Mouse (Mus musculus) yolk sac, embryonic 10.5 days (tissue): ENCODE results near the gene Slit1.

Source experiments
- DNase-seq: peaks from one replicate; pipeline ENCODE4 v3.0.0-alpha.2; 2017; ENCODE audit warnings: low spot score

Gene Slit1

DNA sequence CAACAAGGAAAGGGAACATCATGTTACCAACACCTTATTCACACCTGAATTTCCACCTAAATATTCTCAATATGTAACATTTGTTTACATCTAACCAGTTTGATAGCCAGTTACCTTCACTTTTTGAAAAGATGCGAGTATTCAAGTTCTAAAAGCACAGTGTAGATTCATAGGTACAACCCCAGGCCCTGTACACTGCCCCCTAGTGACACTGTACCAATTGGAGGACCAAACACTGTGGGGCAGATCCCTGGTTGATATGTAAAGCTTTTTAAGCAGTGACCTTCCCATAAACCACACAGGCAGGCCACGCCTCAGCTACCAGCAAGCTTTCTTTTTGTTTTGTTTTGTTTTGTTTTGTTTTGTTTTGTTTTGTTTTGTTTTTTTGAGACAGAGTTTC lies 57.3 kb downstream of the Slit1 start:
- DNase-seq = no peak

DNA sequence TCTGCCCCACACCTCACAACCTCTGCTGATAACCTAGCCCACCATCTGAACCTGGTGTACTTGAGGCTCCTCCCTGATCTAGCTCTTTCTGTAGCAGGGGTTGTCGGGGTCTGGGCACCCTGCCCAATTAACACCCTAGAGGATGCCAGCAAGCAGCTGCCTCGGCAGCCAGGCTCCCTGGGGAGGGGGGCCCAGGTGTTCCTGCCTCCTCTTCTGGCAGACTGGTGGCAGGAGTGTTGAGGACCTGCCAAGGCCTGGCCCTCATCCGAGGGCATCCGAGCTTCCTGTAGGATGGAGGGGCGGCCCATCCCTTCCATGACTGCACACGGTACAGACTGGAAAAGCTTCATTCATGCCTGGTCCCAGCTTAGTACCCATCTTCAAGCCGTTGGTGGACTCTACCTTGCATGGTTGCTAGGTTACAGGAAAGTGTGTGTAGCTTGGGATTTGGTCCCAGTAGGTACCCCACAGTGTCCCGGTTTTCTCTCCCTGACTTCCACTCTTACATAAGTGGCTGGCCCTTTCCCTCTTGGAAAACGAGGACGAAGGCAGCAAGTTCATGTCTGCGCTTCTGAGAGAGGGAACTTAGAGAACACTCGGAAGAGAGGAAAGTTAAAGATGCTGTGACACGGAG lies 57.9 kb downstream of the Slit1 start:
- DNase-seq = no peak

DNA sequence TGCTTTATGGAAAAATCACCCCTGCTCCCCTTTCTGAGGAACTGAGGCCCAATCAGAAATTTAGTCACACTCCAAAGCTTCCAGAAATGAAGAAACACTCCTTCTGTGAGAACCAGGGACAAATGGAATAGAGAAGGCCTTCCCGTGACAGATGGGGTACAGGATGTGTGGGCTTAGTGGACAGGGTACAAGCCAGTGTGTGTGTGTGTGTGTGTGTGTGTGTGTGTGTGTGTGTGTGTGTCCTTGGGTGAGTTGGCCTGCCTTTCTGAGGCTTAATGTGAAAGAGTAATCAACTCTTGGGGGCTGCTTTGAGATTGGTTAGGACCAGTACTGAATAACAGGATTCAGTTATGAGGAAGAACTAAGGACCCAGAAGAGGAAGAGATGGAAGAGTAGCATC lies 58.6 kb downstream of the Slit1 start:
- no peak for DNase-seq

DNA sequence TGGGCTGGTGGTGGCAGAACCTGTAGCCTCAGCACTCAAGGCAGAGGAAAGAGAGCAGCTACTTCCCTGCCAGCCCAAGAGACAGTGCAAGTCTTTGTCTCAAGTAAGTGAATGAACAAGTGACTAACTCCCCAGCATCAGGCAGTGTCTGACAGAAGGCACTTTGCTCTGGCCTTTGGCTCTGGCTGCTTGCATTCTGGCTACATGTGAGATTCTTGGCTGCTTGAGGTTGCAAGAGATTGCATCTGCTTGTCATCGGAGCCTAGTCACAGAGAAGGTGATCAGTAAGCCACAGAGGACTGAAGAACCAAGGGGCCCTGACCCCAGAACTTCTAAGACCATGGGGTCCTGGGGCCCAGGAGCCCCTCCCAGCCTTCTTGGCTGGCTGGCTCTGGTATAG lies 59.5 kb downstream of the Slit1 start:
- no peak for DNase-seq

DNA sequence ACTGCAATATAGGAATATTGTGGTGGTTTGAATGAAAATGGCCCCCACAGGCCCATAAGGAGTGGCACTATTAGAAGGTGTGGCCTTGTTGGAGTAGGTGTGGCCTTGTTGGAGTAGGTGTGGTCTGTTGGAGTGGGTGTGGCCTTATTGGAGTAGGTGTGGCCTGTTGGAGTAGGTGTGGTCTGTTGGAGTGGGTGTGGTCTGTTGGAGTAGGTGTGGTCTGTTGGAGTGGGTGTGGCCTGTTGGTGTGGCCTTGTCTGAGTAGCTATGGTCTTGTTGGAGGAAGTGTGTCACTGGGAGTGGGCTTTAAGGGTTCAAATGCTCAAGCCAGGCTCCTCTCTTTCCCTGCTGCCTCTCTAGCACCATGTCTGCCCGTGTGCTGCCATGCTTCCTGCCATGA lies 63.2 kb downstream of the Slit1 start:
- DNase-seq = no peak

DNA sequence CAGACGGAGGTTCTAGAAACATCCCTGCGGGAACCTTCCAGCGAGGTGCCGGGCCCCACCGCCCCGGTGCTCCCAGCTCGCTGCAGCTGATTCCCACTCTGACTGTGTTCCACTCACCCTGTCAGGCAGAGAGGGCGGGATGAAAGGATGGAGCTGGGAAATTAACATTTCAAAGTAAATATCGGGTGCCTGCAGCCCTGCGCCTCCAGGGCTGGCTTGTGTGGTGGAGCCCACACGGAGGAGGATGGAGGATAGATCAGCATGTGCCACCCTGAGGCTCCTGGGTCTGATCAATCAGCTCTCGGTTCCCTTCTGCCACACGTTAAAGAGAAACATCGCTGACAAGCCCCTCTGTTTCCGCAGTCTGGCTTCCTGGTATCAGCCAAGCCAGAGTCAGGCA lies 64.4 kb downstream of the Slit1 start:
- no peak for DNase-seq

DNA sequence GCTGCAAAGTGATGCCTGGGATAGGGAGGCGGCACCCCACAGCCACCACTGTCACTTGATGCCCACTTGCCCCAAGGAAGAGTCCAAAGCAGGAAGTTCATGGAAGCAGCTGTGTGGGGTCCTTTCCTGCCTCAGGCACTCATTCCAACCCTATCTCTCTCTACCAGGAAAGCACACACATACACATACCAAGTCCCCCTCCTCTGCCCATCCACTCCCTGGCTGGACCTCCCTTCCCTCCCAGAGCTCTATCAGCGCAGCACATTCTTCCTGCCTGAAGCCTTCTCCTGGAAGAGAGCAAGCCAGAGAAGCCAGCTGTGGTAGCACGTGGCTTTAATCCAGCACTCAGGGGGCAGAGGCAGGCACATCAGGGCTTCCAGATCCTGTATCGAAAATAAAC lies 65.9 kb downstream of the Slit1 start:
- no peak for DNase-seq

DNA sequence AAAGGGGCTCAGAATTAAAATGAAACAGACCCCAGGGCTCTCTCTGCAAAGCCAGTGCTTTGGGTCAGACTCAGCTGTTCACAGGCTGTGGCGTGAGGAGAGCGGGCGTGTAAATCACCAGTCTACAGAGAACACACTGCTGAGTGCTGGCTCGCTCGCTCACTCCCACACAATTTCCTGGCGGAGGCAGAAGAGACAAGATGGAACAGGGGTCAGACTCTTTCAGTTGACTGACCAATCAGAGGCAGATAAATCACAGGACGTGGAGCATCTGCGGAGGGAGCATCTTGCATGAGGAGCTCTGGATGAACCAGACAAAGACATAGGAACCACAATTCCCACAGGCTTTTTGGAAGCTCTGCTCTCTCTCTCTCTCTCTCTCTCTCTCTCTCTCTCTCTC lies 67.9 kb downstream of the Slit1 start:
- DNase-seq = no peak

DNA sequence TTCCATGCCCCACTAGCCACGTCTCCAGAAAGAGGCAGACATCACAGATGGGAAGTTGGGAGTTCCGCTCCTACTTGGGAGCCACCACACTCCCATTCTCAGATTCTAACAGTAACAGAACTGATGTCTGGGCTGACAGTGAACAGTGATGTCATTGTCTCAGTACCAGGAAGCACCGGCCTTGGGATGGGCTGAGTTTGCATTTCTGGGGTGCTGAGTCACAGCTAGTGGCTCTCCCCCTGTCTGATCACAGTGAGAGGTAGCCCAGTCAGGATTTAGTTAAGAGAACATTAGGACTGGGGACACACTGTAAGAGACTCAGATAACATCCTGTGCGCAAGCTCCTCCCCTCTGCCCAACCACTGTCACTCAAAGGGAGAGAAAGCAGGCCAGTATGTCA lies 69.1 kb downstream of the Slit1 start:
- DNase-seq = no peak

DNA sequence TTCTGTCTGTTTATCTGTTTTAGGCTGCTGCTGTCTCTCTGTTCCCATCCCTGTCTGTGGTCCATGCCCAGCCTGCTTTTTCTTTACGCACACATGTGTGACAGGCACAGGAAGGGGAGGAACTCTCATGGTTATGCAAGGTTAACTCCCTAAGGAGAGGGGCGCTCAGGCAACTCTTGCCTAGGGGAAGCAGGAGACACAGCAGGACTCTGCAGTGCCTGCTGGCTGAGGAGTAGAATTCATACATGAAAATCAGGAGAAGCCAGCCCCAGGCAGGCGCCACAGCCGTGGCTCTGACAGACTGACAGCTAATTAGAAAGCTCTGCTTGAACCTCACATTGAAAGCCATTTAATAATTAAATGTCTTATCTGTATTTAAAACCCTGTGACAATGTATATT lies 70.6 kb downstream of the Slit1 start:
- no peak for DNase-seq

DNA sequence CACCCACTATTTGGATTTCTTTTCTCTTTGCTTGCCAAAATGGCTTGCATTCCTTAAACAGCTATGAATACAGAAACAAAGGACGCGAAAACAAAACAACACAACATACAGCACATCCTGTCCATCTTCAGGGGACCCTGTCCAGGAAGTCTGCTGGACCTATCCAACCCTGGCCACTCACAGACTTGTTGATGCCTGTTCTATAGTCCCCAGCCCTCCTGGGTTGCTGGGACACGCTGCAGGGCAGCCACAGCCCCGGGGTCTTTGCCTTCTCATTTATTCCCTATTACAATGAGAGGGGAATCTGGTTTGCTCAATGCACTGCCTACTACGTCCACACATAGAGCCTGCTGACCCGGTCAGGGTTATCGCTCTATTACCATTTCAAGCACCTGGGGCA lies 72.5 kb downstream of the Slit1 start:
- DNase-seq = no peak

DNA sequence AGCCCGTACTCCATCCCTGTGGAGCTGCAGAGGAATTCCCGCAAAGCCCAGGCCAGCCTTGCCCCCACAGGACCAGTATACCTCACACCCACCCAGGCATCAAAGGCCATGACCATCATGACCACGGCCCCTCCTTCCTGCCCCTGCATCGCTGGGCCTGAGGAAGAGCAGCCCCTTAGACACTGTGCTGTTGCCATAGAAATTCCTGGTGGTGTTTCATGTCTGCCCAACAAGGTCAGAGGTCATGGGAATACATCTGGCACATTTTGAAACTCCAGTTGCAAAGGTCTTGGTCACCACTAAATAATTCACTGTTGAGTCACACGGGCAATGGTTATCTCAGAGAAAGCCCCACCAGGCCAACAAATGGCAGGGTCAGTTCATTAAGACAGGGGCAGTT lies 73.0 kb downstream of the Slit1 start:
- DNase-seq = peak; percentile 32

DNA sequence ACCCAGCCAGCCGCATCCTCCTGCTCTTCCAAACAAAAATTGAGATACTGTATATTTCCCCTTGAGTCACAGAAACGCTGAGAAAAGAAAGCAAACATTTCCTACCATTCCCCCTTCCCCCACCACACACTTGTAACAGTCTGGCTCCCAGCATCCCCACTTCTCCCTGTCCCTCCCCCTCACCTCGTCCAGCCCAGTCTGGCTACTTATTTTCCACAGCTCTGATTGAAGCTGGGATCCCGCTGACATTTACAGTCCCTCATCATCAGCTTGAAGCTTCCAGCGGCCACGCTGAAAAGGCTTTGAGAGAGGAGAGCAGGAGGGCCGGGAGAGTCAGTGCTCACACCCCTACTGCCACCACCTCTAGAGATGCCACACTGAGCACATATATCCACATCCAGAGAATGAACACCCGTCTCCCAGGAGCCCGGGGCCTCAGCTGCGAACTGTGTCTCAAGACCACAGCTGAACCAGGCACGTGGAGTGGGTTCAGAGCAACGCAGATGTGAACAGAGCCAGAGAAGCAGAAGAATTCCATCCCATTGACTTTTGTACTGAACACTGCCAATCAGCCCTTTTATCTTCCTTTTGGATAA lies 73.6 kb downstream of the Slit1 start:
- DNase-seq = no peak

DNA sequence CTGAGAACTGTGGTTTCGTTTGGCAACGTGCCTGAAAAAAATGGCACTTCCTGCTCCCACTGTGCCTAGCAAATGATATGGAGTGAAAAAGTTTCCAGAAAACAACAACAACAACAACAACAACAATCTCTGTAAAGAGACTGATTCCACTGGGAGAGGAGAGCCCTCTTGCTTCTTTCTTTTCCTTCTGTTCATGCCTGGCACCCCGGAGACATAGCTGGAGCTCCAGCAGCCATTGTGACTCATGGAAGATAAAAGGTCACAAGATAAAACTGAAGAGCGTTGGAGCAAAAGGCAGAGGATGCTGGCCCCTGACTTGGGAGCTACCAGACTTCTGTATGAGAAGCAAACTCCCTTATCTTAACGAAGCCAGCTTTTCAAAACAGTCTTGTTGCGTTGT lies 75.9 kb downstream of the Slit1 start:
- no peak for DNase-seq

DNA sequence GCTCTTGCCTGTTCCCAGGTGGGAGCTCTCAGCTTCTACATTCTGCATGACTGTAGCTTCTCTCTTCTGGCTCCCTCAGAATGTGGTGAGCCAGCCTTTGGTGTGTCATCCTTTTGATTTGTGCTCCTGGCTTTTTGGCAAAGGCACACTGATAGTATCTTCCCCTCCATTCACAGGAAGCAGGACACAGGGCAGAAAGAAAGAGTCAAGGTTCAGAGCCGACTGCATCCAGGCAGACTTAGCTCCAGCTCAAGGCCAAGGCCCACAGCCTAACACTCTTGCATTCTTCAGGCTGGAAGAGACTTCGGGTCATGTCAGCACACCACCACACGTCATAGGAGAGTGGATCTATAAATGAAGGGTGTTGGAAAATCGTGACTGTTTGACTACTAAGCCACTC lies 77.5 kb downstream of the Slit1 start:
- DNase-seq = no peak

DNA sequence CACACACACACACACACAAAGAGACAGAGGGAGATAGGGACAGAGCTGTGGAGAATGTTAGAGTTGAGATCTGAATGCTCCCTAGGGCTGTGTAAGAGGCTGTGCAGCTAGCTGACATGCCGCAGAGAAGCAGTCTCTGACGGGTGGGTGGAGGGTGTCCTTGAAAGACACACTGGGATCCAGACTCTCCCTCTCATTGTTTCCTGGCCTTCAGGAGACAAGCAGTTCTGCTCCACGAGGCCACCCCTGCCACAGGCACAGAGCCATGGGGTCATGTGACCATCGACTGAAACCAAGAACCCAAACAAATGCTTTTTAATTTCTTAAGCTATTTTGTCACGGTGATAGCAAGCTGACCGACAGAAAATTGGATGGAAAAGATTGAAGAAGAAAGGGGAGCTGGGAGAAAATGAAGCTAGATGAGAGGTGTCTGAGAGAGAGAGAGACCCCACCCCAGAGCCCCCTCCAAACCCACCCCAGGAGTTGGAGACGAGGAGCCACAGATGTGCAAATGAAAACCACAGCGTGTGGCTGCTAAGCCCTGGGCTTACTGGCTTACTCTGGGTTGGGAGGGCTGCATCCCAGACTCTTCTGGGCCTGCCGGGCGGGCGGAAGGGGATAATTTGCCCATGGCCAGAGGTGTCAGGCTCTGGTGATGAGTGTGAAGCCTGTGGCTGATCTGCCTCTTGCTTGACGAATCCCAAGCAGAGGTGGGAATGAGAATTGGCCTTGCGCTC lies 79.8 kb downstream of the Slit1 start:
- no peak for DNase-seq

DNA sequence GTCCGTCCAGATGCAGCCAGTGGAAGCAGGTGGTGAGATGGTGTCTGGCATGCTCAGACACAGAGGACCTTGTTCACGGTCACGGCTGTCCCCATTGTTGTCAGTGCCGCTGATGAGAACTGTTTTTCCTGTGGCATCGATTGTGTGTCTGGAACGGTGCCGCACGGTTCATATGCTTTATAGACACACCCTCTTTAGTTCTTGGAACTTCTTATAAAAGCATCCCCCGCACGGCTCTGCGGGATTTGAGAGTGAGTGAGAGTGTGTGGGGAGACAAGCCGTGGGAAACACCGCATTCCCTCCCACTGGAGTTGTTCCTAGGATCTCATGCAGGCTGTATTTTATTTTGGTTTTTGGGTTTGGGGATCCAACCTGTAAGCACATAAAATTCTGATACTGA lies 82.0 kb downstream of the Slit1 start:
- DNase-seq = no peak

DNA sequence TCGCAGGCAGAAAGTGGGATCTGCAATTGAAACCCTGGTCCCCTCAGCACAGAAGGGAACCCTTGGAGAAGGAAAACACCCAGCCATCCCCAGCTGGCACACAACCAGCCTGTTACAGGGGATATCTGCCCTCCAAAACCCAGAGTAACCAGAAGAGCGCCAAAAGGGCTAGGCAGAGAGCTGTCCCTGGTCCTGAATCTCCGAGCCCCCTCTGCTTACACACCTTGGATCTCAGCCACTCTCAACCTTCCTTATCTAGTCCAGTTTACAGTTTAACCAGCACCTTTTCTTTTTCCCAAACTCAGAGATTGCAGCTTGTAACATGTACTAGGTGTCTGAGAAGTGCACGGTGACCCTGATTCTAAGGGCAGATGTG lies 82.5 kb downstream of the Slit1 start:
- DNase-seq = peak; percentile 72

DNA sequence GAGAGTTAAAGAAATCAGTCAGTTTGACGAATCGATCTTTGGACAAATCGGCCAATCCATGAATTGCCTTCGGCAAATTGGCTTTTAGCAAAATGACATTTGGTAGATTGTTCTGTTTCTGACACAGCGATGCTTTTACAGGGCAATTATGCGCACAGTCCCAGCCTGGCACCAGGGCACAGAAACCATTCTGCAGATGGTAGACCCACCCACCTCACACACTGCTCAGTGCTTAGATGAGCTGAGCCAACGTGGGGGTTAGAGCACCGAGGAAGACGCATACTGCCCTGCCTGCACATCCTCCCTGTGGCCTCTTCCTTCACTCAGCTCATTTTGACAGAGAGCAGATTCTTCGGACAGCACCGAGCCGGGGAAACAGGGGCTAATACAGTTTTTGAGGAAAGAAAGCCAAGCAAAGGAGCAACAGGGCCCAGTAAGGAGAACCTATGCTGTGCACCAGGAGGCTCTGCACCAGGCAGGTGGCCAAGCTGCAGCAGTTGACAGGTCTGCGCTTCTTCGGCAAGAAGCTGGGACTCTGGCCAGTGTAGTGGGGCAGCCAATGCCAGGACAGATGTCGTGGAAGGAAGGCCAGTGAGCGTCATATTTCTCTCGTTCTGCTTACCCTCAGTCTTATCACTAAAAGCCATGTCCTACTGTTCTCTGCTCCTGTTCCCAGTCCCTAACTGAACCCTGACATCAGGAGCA lies 83.0 kb downstream of the Slit1 start:
- no peak for DNase-seq

DNA sequence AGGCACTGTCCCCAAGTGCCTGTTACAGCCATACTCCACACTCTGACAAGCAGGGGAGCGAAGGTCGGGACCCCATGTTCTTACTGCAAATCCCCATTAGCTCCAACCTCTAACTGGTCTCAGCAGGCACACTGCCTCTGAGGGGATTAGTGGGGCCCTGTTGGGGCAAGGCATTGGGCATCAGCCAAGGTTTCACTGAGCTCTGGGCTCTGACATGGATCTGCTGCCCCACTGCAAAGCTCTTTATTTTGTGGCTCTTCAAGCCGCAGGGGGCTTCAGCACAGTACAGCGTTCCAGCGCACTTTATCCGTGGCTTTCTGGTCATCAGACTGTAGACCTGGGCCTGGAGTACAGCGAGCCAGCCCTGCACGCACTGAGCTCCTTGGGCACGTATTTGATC lies 86.0 kb downstream of the Slit1 start:
- DNase-seq = no peak

DNA sequence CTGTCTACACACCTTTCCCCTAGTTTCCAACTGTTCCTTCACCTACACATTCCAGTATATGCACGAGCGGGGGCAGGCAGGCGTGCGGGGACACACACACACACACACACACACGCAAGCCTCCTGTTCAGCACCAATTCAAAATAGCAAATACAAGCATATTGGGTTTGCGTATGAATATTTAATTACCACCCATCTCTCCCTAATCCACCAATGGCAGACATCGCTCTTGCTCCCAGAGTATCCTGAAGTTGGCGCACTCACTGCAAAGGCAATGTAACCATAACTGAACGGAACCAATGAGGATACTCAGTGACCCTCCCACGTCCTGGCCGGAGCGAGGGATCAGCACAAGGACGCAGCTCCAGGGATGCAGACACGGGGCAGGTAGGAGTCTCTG lies 86.8 kb downstream of the Slit1 start:
- no peak for DNase-seq

DNA sequence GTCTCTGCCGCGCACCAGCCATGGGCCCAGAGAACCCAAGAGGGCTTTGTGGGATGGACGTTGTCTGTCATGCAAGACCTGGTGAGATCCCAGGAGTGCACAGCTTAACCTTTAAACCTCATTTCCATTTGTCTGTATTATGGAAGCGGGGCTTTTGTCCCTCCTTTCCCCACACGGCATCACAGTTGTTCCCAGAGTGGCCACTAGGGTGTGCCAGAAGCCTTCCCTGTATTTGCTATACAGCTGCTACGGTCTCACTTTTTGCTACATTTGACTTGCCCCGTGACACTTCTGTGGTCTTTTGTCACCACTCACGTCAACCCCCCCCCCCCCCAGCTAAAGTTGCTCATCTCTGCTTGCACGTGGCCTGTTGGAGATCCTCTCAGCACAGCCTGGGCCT lies 87.5 kb downstream of the Slit1 start:
- DNase-seq = peak; percentile 35

DNA sequence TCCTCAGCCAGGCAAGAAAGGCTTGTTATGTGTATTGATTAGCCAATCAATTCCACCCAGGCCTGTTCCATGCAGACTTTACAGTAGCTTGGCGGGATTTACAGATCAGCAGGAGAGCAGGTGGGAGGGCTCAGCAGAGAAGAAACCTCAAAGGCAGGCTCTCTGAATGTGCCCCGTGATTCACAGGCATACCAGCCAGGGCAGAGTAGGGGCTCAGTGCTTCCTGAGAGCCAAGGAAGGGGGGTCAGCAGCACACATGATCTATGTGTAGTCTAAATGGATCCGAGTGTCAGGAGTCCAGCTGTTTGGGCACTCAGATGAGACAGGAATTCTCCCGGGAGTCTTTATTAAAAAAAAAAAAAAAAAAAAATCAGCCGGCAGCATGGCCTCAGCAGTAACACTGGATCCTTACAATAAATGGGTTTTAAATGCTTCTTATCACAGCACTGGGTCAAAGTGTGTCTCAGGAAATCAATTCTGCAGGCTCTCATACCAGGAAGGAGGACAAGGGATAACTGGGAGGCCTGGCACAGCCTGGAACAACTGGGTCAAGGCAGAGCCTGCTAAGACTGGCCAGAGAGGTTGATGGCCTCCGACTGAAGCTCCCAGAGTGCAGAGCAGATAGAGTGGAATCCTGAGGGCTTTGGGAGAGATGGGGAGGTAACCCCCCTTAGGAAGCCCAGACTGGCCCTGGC lies 88.2 kb downstream of the Slit1 start:
- no peak for DNase-seq
